Mouse (Mus musculus) forebrain, embryonic 14.5 days (tissue): ENCODE results near the gene Tpmt. TPM values are rescaled to one million over a fixed set of nuclear protein-coding genes. Genes with fewer than 3 reads are reported as not detected.

ENCODE experiments used
- ATAC-seq: fragments of 200-750 bp; cut with Nextera tagmentation; 2 replicates; pipeline ENCODE4 v1.8.0; 2017; ENCODE audit warnings: mild to moderate bottlenecking, moderate library complexity
- DNase-seq: peaks from one replicate; pipeline ENCODE4 v3.0.0-alpha.2; 2015; ENCODE audit warnings: low spot score
- H3K27ac ChIP-seq: fragments of 300-500 bp; sonication (generic); 2 replicates; pipeline ENCODE4 v1.5.1; 2014; ENCODE audit warnings: low read depth, mild to moderate bottlenecking, control low read depth, low read length, moderate library complexity
- H3K27me3 ChIP-seq: fragments of 300-500 bp; sonication (generic); replicated peaks from 2 replicates; pipeline ENCODE4 v1.6.1; 2014; ENCODE audit warnings: low read length, control low read depth, mixed read lengths; ENCODE audit not compliant: control insufficient read depth, insufficient read depth
- H3K36me3 ChIP-seq: fragments of 300-500 bp; sonication (generic); 2 replicates; pipeline ENCODE4 v1.6.1; 2014; ENCODE audit warnings: low read length, control low read depth; ENCODE audit not compliant: control insufficient read depth, insufficient read depth
- H3K4me1 ChIP-seq: fragments of 300-500 bp; sonication (generic); 2 replicates; pipeline ENCODE4 v1.6.1; 2014; ENCODE audit warnings: antibody characterized with exemption, low read length, control low read depth; ENCODE audit not compliant: control insufficient read depth, insufficient read depth
- H3K4me2 ChIP-seq: fragments of 300-500 bp; sonication (generic); 2 replicates; pipeline ENCODE4 v1.6.1; 2014; ENCODE audit warnings: mild to moderate bottlenecking, control low read depth, low read length
- H3K4me3 ChIP-seq: fragments of 300-500 bp; sonication (generic); 2 replicates; pipeline ENCODE4 v1.5.1; 2014; ENCODE audit warnings: low read depth, low read length, control low read depth
- H3K9ac ChIP-seq: fragments of 300-500 bp; sonication (generic); 2 replicates; pipeline ENCODE4 v1.6.1; 2014; ENCODE audit warnings: mild to moderate bottlenecking, low read length, control low read depth, moderate library complexity
- H3K9me3 ChIP-seq: fragments of 300-500 bp; sonication (generic); replicated peaks from 2 replicates; pipeline ENCODE4 v1.6.1; 2016; ENCODE audit warnings: low read length, control low read depth, mixed read lengths; ENCODE audit not compliant: control insufficient read depth
- WGBS: fragments of 180-500 bp; shearing (Covaris S2); extraction: QIAGEN DNeasy Blood & Tissue Kit; methylation state at CpG from one replicate; pipeline ENCODE4 v1.1.7; 2014; 5-methylcytosine and 5-hydroxymethylcytosine counted together
- polyA plus RNA-seq: library from polyadenylated mRNA; unstranded; fragments of >200 nt; fragmentation: Nextera tagmentation; extraction: Ambion mirVana; gene quantifications from 2 replicates; pipeline ENCODE4 v1.2.1, GENCODE M21; 2014

Tpmt gene
- polyA plus RNA-seq, 1 experiment from 2014 or later: 29.1 TPM

- Histone ChIP-seq H3K27me3 (no peaks in the 10 kb centered on the region), H3K9me3 (no peaks in the 10 kb centered on the region), H3K9ac (no peak overlapping the region), H3K4me2 (no peak overlapping the region), H3K36me3 (no peaks in the 10 kb centered on the region), H3K4me1 (peaks cover 5% of the 10 kb centered on the region; the same call in 1 of the 2 replicates), H3K27ac (no peak overlapping the region), H3K4me3 (no peak overlapping the region)
- ATAC-seq (no peak), DNase-seq (no peak)
- 94% methylated on average over 7 of the region's 7 CpGs for WGBS
Observed at GRCm38 (mm10) chr13:46976532-46976931, 68.0 kb downstream of the Tpmt start.

- H3K4me1 ChIP-seq: peaks cover 5% of the 10 kb centered on the region; the same call in 1 of the 2 replicates
- H3K4me3 ChIP-seq: no peak overlapping the region
- H3K9ac ChIP-seq: no peak overlapping the region
- no peaks in the 10 kb centered on the region for H3K36me3 ChIP-seq
- no peaks in the 10 kb centered on the region for H3K9me3 ChIP-seq
- no peaks in the 10 kb centered on the region for H3K27me3 ChIP-seq
- H3K4me2 ChIP-seq: no peak overlapping the region
- DNase-seq (no peak), ATAC-seq (no peak)
- no peak overlapping the region for H3K27ac ChIP-seq
- WGBS: 35% methylated on average over 4 of the region's 4 CpGs
Observed at GRCm38 (mm10) chr13:46975930-46976329, 68.6 kb downstream of the Tpmt start.

GRCm38 (mm10) chr13:46975031-46975551 is 69.4 kb downstream of the Tpmt start:
- ATAC-seq: peak; percentile 95
- Histone ChIP-seq H3K4me2 (peak overlapping the region; percentile 57), H3K4me1 (peaks cover 5% of the 10 kb centered on the region; the same call in 1 of the 2 replicates), H3K27me3 (no peaks in the 10 kb centered on the region), H3K36me3 (no peaks in the 10 kb centered on the region), H3K9me3 (no peaks in the 10 kb centered on the region), H3K9ac (peak overlapping the region; percentile 51), H3K27ac (peak overlapping the region; percentile 30; the same call in 1 of the 2 replicates), H3K4me3 (peak overlapping the region; percentile 28)
- peak; percentile 81 for DNase-seq
- 5% methylated on average over 14 of the region's 14 CpGs for WGBS

Other genes with a start within 250 kb of the Tpmt start
- gene Kif13a, start 114.9 kb downstream of the Tpmt start, polyA plus RNA-seq: 7.1 and 7.5 TPM in 2 replicates
- 10.8 and 13.8 TPM in 2 replicates for gene Nhlrc1, start 29.9 kb downstream of the Tpmt start, polyA plus RNA-seq
- gene Kdm1b, start 1.2 kb downstream of the Tpmt start, polyA plus RNA-seq: 19.7 and 21.2 TPM in 2 replicates
- gene Dek, start 61.5 kb upstream of the Tpmt start, polyA plus RNA-seq: 119 and 140 TPM in 2 replicates
- gene Rnf144b, start 77.9 kb upstream of the Tpmt start, polyA plus RNA-seq: 0.88 and 0.91 TPM in 2 replicates